Mouse (Mus musculus): ENCODE results near the gene Bdp1. TPM values are rescaled to one million over a fixed set of nuclear protein-coding genes. Genes with fewer than 3 reads are reported as not detected.
A peak's percentile ranks its signal among the peaks of the same experiment; 100 is the strongest.

Gene Bdp1
- 1.5 and 1.9 TPM in 2 replicates for polyA plus RNA-seq (2012; rRNA removed)

DNA sequence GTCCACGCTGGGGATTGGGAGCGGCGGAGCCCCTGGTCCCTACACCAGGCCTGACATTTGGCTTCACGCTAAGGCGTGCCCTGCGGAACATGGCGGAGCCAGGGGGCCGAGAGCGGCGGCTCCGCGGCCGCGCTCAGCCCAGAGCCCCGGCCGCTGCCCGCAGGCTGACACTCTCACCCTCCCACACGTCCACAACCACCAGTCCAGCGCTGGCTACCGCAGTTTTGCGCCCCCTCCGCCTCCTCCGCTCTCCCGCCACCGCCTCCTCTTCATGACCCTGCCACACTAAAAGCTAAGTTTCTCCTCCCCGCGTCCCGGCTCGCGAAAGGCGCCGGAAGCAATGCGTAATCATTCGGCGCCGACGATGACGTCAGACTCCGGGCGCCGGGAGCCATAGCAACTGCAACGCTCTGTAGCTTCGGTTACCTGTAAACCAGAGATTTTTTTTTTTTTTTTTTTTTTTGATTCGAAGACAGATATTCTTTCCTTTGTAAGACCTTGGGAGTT, at the start of gene Bdp1:
Gene Bdp1 (minus strand): TSS at position 323 of the 507 bp plus-strand sequence.
- H3K27me3 ChIP-seq (ENCODE audit: control insufficient read depth, insufficient read depth, low read length) = peaks cover 4% of the 10 kb centered on the region; the same call in 1 of the 2 replicates
- H3K4me3 ChIP-seq (ENCODE audit: extremely low read depth, insufficient read depth, insufficient read length) = peak within 1 kb of the TSS; percentile 94
- 1% methylated on average over 41 of the region's 44 CpGs for WGBS
- TF ChIP-seq CTCF (IDR thresholded peaks at IDR 0.05; ENCODE audit: extremely low read depth, insufficient read depth, insufficient read length, insufficient replicate concordance) (no peak), POLR2A (IDR thresholded peaks at IDR 0.05; ENCODE audit: low read depth, low read length) (peak; percentile 67)
- H3K27ac ChIP-seq (ENCODE audit: insufficient read depth, low read length) = peak within 1 kb of the TSS; percentile 86
- no peaks in the 10 kb centered on the region for H3K36me3 ChIP-seq (ENCODE audit: control insufficient read depth, insufficient read depth, low read length)
- peak; percentile 83 to 90 for DNase-seq (ENCODE audit: low read depth in 1 of 2, low spot score in 2 of 2)
- peaks cover 9% of the 10 kb centered on the region for H3K4me1 ChIP-seq (ENCODE audit: control insufficient read depth, insufficient read depth, insufficient read length)

DNA sequence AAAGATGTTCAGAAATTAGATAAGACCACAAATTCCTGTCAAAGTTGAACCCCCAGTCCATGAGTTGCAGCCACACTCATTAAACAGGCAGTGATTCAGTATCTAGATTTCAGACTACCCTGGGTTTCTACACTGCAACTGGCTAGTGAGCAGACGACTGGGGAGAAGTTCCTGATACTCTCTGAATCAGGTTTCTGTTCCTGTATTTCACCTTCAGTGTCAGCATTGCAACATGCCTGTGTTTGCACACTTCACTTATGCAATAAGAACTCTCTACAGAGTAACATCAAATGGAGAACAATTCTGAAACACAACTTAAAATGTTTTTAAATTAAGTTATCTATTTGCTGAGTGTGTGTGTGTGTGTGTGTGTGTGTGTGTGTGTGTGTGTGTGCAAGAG, 48.8 kb upstream of the Bdp1 start:
- peak in 1 of 2 experiments; percentile 4 for DNase-seq (ENCODE audit: low read depth in 1 of 2, low spot score in 2 of 2)
- Histone ChIP-seq H3K27me3 (ENCODE audit: control insufficient read depth, insufficient read depth, low read length) (no peaks in the 10 kb centered on the region), H3K4me3 (ENCODE audit: extremely low read depth, insufficient read depth, insufficient read length) (no peak overlapping the region), H3K36me3 (ENCODE audit: control insufficient read depth, insufficient read depth, low read length) (no peaks in the 10 kb centered on the region), H3K27ac (ENCODE audit: insufficient read depth, low read length) (no peak overlapping the region), H3K4me1 (ENCODE audit: control insufficient read depth, insufficient read depth, insufficient read length) (no peaks in the 10 kb centered on the region)
- no peak for TF ChIP-seq CTCF (IDR thresholded peaks at IDR 0.05; ENCODE audit: extremely low read depth, insufficient read depth, insufficient read length, insufficient replicate concordance)
- TF ChIP-seq POLR2A (IDR thresholded peaks at IDR 0.05; ENCODE audit: low read depth, low read length) = no peak
- WGBS = 11% methylated on average over 1 of the region's 1 CpGs

DNA sequence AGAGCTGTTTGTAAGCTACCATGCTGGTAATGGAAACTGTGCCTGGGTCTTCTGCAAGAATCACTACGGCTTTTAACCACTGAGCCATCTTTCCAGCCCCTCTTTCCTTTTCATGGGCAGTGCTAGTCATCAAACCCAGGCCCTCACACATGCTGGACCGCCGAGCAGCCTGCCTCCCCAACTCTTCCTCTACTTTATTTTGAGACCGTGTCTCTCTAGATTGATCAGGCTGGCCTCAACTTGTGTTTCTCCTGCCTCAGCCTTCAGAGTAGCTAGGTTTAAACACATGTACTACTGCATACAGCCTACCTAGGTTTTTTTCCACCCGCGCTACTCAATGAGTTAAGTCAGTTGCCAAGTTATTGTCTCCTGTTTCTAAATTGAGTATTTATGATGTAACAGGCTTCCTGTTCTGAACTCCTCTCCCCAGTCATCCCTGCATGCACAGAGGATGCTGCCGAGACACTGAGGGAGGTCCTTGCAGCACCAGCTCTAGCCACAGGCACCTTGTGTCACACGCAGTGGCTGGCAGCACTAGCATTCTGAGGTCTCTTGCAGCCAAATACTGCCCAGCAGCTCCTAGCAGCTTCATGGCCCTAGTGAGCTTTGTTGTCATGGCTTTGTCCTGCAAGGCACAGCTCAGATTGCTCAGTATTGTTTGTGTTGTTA, 37.9 kb upstream of the Bdp1 start:
- Histone ChIP-seq H3K27me3 (ENCODE audit: control insufficient read depth, insufficient read depth, low read length) (no peaks in the 10 kb centered on the region), H3K4me1 (ENCODE audit: control insufficient read depth, insufficient read depth, insufficient read length) (no peaks in the 10 kb centered on the region), H3K36me3 (ENCODE audit: control insufficient read depth, insufficient read depth, low read length) (peaks cover 8% of the 10 kb centered on the region), H3K27ac (ENCODE audit: insufficient read depth, low read length) (no peak overlapping the region), H3K4me3 (ENCODE audit: extremely low read depth, insufficient read depth, insufficient read length) (no peak overlapping the region)
- no peak for DNase-seq (ENCODE audit: low read depth in 1 of 2, low spot score in 2 of 2)
- 80% methylated on average over 8 of the region's 8 CpGs for WGBS
- TF ChIP-seq CTCF (IDR thresholded peaks at IDR 0.05; ENCODE audit: extremely low read depth, insufficient read depth, insufficient read length, insufficient replicate concordance) (no peak), POLR2A (IDR thresholded peaks at IDR 0.05; ENCODE audit: low read depth, low read length) (no peak)

- H3K27me3 ChIP-seq (ENCODE audit: control insufficient read depth, insufficient read depth, low read length) = no peaks in the 10 kb centered on the region
- no peak overlapping the region for H3K27ac ChIP-seq (ENCODE audit: insufficient read depth, low read length)
- DNase-seq (ENCODE audit: low read depth in 1 of 2, low spot score in 2 of 2) = no peak
- peaks cover 18% of the 10 kb centered on the region for H3K36me3 ChIP-seq (ENCODE audit: control insufficient read depth, insufficient read depth, low read length)
- peak overlapping the region; percentile 98 for H3K4me3 ChIP-seq (ENCODE audit: extremely low read depth, insufficient read depth, insufficient read length)
- under 1% methylated on average over 10 of the region's 10 CpGs for WGBS
- peaks cover 5% of the 10 kb centered on the region; the same call in 1 of the 2 replicates for H3K4me1 ChIP-seq (ENCODE audit: control insufficient read depth, insufficient read depth, insufficient read length)
- TF ChIP-seq POLR2A (IDR thresholded peaks at IDR 0.05; ENCODE audit: low read depth, low read length) = no peak
Observed at GRCm38 (mm10) chr13:100125258-100125643, 21.4 kb upstream of the Bdp1 start.

DNA sequence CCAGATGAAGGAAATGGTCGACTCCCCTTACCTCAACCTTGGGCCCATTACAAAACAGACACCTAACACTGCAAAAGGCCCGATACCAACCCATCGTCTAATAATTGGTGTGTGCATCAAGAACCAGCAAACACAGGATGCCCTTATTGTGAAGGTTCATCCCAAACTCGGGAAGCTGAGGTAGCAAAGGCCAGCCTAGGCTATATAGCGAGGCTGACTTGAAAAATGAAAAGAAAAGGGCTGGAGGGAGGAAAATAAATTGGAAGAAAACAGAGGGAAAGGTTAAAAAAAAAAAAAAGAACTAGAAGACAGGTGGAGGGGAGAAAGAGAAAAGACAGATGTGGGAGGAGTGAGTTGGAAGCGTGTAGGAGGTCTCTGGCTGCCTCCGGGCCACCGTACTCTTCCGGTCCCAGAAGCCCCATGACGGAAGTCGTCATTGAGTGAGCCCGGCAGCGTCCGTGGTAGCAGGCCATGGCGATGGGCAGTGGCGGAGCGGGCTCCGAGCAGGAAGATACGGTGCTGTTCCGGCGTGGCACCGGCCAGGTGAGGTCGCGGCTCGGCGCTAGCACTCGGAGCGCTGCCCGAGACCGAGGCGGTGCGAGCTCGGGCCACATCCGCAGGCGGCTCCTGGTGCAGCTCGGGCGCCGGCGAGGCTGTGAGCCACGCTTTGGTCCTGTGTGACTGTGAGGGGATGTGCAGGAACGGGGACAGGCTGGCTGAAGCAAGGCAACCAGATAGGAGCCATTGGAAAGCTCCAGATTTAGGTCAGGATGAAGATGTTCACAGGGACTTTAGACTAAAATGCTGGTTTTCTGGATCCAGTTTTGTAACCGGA, 20.8 kb upstream of the Bdp1 start, which contains the start of gene Smn1:
Gene Smn1 (plus strand): TSS at position 430 of the 835 bp plus-strand sequence.
- peaks cover 5% of the 10 kb centered on the region; the same call in 1 of the 2 replicates for H3K4me1 ChIP-seq (ENCODE audit: control insufficient read depth, insufficient read depth, insufficient read length)
- no peak within 1 kb of the TSS for H3K27ac ChIP-seq (ENCODE audit: insufficient read depth, low read length)
- whole genome bisulfite sequencing = 5% methylated on average over 42 of the region's 42 CpGs
- peak; percentile 84 to 91 for DNase-seq (ENCODE audit: low read depth in 1 of 2, low spot score in 2 of 2)
- peak within 1 kb of the TSS; percentile 98 for H3K4me3 ChIP-seq (ENCODE audit: extremely low read depth, insufficient read depth, insufficient read length)
- TF ChIP-seq CTCF (IDR thresholded peaks at IDR 0.05; ENCODE audit: extremely low read depth, insufficient read depth, insufficient read length, insufficient replicate concordance) (no peak), POLR2A (IDR thresholded peaks at IDR 0.05; ENCODE audit: low read depth, low read length) (peak; percentile 69; the same call in 1 of the 2 replicates)
- H3K27me3 ChIP-seq (ENCODE audit: control insufficient read depth, insufficient read depth, low read length) = no peaks in the 10 kb centered on the region
- peaks cover 18% of the 10 kb centered on the region for H3K36me3 ChIP-seq (ENCODE audit: control insufficient read depth, insufficient read depth, low read length)

GRCm38 (mm10) chr13:100123970-100124369, 20.1 kb upstream of the Bdp1 start:
- Histone ChIP-seq H3K36me3 (ENCODE audit: control insufficient read depth, insufficient read depth, low read length) (peaks cover 15% of the 10 kb centered on the region), H3K4me1 (ENCODE audit: control insufficient read depth, insufficient read depth, insufficient read length) (peaks cover 5% of the 10 kb centered on the region; the same call in 1 of the 2 replicates), H3K4me3 (ENCODE audit: extremely low read depth, insufficient read depth, insufficient read length) (no peak overlapping the region), H3K27me3 (ENCODE audit: control insufficient read depth, insufficient read depth, low read length) (no peaks in the 10 kb centered on the region), H3K27ac (ENCODE audit: insufficient read depth, low read length) (no peak overlapping the region)
- 97% methylated on average over 3 of the region's 3 CpGs for WGBS
- DNase-seq (ENCODE audit: low read depth in 1 of 2, low spot score in 2 of 2) = no peak
- no peak for TF ChIP-seq CTCF (IDR thresholded peaks at IDR 0.05; ENCODE audit: extremely low read depth, insufficient read depth, insufficient read length, insufficient replicate concordance)
- TF ChIP-seq POLR2A (IDR thresholded peaks at IDR 0.05; ENCODE audit: low read depth, low read length) = no peak
